Mouse (Mus musculus): ENCODE measurements around the gene Ccdc43. TPM values are rescaled to one million over a fixed set of nuclear protein-coding genes. Genes with fewer than 3 reads are reported as not detected.
A peak's percentile ranks its signal among the peaks of the same experiment; 100 is the strongest.

The Ccdc43 gene
- total and polyA plus RNA-seq, 2 experiments from 2014 or later, result 20.8 to 25.5 TPM

- no peak for ATAC-seq (ENCODE audit: insufficient read depth, low read depth)
- Histone ChIP-seq H3K9me3 (replicated peaks; ENCODE audit: control insufficient read depth, low read length) (peaks cover 9% of the 10 kb centered on the region), H3K9ac (replicated peaks; ENCODE audit: low read depth, low read length) (no peak overlapping the region), H3K4me3 (ENCODE audit: low read depth, low read length) (peak overlapping the region; percentile 28), H3K27me3 (ENCODE audit: control insufficient read depth, insufficient read depth, low read length) (peaks cover 31% of the 10 kb centered on the region), H3K36me3 (replicated peaks; ENCODE audit: control insufficient read depth, insufficient read depth, low read length) (no peaks in the 10 kb centered on the region), H3K4me2 (ENCODE audit: low read depth, low read length) (0 out of 2 replicates have a peak overlapping the region, but pooled peaks have one; percentile 12), H3K27ac (ENCODE audit: low read depth) (no peak overlapping the region), H3K4me1 (ENCODE audit: control insufficient read depth, insufficient read depth) (no peaks in the 10 kb centered on the region)
- WGBS, result 30% methylated on average over 67 of the region's 84 CpGs
- DNase-seq (ENCODE audit: low spot score), result no peak
- TF ChIP-seq EP300 (IDR thresholded peaks at IDR 0.05; ENCODE audit: low read depth), result no peak
- TF ChIP-seq CTCF (IDR thresholded peaks at IDR 0.05; ENCODE audit: low read depth), result no peak
Measured at GRCm38 (mm10) chr11:102665637-102666435, 31.7 kb downstream of the Ccdc43 start.

GRCm38 (mm10) chr11:102665151-102665550 is 32.4 kb downstream of the Ccdc43 start:
- Histone ChIP-seq H3K4me2 (ENCODE audit: low read depth, low read length) (no peak overlapping the region), H3K4me3 (ENCODE audit: low read depth, low read length) (peak overlapping the region; percentile 28; the same call in 1 of the 2 replicates)
- TF ChIP-seq CTCF (IDR thresholded peaks at IDR 0.05; ENCODE audit: low read depth), result no peak
- no peak for TF ChIP-seq EP300 (IDR thresholded peaks at IDR 0.05; ENCODE audit: low read depth)

GRCm38 (mm10) chr11:102663416-102663815 is 34.2 kb downstream of the Ccdc43 start, which contains the start of gene Meioc:
Gene Meioc (plus strand): TSS chr11:102663716.
- no peaks in the 10 kb centered on the region for H3K4me1 ChIP-seq (ENCODE audit: control insufficient read depth, insufficient read depth)
- H3K36me3 ChIP-seq (replicated peaks; ENCODE audit: control insufficient read depth, insufficient read depth, low read length), result no peaks in the 10 kb centered on the region
- H3K9ac ChIP-seq (replicated peaks; ENCODE audit: low read depth, low read length), result no peak within 1 kb of the TSS
- no peak for TF ChIP-seq EP300 (IDR thresholded peaks at IDR 0.05; ENCODE audit: low read depth)
- no peak for TF ChIP-seq CTCF (IDR thresholded peaks at IDR 0.05; ENCODE audit: low read depth)
- 62% methylated on average over 3 of the region's 3 CpGs for WGBS
- H3K4me2 ChIP-seq (ENCODE audit: low read depth, low read length), result no peak within 1 kb of the TSS
- ATAC-seq (ENCODE audit: insufficient read depth, low read depth) (no peak), DNase-seq (ENCODE audit: low spot score) (no peak)
- H3K4me3 ChIP-seq (ENCODE audit: low read depth, low read length), result no peak within 1 kb of the TSS
- no peak within 1 kb of the TSS for H3K27ac ChIP-seq (ENCODE audit: low read depth)
- peaks cover 31% of the 10 kb centered on the region for H3K27me3 ChIP-seq (ENCODE audit: control insufficient read depth, insufficient read depth, low read length)
- peaks cover 9% of the 10 kb centered on the region for H3K9me3 ChIP-seq (replicated peaks; ENCODE audit: control insufficient read depth, low read length)

More at GRCm38 (mm10) chr11:102665151-102665550, 32.4 kb downstream of the Ccdc43 start:
- Histone ChIP-seq H3K27me3 (ENCODE audit: control insufficient read depth, insufficient read depth, low read length) (peaks cover 31% of the 10 kb centered on the region), H3K9ac (replicated peaks; ENCODE audit: low read depth, low read length) (no peak overlapping the region), H3K4me1 (ENCODE audit: control insufficient read depth, insufficient read depth) (no peaks in the 10 kb centered on the region), H3K27ac (ENCODE audit: low read depth) (no peak overlapping the region), H3K9me3 (replicated peaks; ENCODE audit: control insufficient read depth, low read length) (peaks cover 9% of the 10 kb centered on the region), H3K36me3 (replicated peaks; ENCODE audit: control insufficient read depth, insufficient read depth, low read length) (no peaks in the 10 kb centered on the region)
- 46% methylated on average over 33 of the region's 33 CpGs for WGBS
- DNase-seq (ENCODE audit: low spot score) (no peak), ATAC-seq (ENCODE audit: insufficient read depth, low read depth) (peak; percentile 51; the same call in 1 of the 2 replicates)

- Histone ChIP-seq H3K4me2 (ENCODE audit: low read depth, low read length) (no peak overlapping the region), H3K9ac (replicated peaks; ENCODE audit: low read depth, low read length) (no peak overlapping the region), H3K9me3 (replicated peaks; ENCODE audit: control insufficient read depth, low read length) (no peaks in the 10 kb centered on the region), H3K27ac (ENCODE audit: low read depth) (no peak overlapping the region), H3K27me3 (ENCODE audit: control insufficient read depth, insufficient read depth, low read length) (no peaks in the 10 kb centered on the region), H3K36me3 (replicated peaks; ENCODE audit: control insufficient read depth, insufficient read depth, low read length) (no peaks in the 10 kb centered on the region), H3K4me3 (ENCODE audit: low read depth, low read length) (no peak overlapping the region), H3K4me1 (ENCODE audit: control insufficient read depth, insufficient read depth) (no peaks in the 10 kb centered on the region)
- ATAC-seq (ENCODE audit: insufficient read depth, low read depth) (no peak), DNase-seq (ENCODE audit: low spot score) (no peak)
- TF ChIP-seq EP300 (IDR thresholded peaks at IDR 0.05; ENCODE audit: low read depth) (no peak), CTCF (IDR thresholded peaks at IDR 0.05; ENCODE audit: low read depth) (no peak)
- WGBS, result 45% methylated on average over 6 of the region's 6 CpGs
Measured at GRCm38 (mm10) chr11:102656931-102657330, 40.7 kb downstream of the Ccdc43 start.

GRCm38 (mm10) chr11:102656326-102656926 is 41.2 kb downstream of the Ccdc43 start:
- TF ChIP-seq CTCF (IDR thresholded peaks at IDR 0.05; ENCODE audit: low read depth) (peak; percentile 60), EP300 (IDR thresholded peaks at IDR 0.05; ENCODE audit: low read depth) (no peak)
- Histone ChIP-seq H3K4me3 (ENCODE audit: low read depth, low read length) (no peak overlapping the region), H3K9me3 (replicated peaks; ENCODE audit: control insufficient read depth, low read length) (no peaks in the 10 kb centered on the region), H3K4me1 (ENCODE audit: control insufficient read depth, insufficient read depth) (no peaks in the 10 kb centered on the region), H3K27ac (ENCODE audit: low read depth) (no peak overlapping the region), H3K36me3 (replicated peaks; ENCODE audit: control insufficient read depth, insufficient read depth, low read length) (no peaks in the 10 kb centered on the region), H3K4me2 (ENCODE audit: low read depth, low read length) (no peak overlapping the region), H3K27me3 (ENCODE audit: control insufficient read depth, insufficient read depth, low read length) (no peaks in the 10 kb centered on the region), H3K9ac (replicated peaks; ENCODE audit: low read depth, low read length) (no peak overlapping the region)
- WGBS, result 28% methylated on average over 4 of the region's 4 CpGs
- DNase-seq (ENCODE audit: low spot score), result peak; percentile 59
- no peak for ATAC-seq (ENCODE audit: insufficient read depth, low read depth)

Measured in heart, postnatal 0 days (tissue).